Mouse (Mus musculus) heart, postnatal 0 days (tissue): ENCODE measurements around the gene Dmrt2.

ENCODE experiments used
- CTCF ChIP-seq: IDR thresholded peaks from 2 replicates; pipeline ENCODE4 v1.5.1; 2016; ENCODE audit warnings: antibody characterized with exemption, control low read depth, low read depth
- EP300 ChIP-seq: IDR thresholded peaks from 2 replicates; pipeline ENCODE4 v1.6.1; 2016; ENCODE audit warnings: antibody characterized with exemption, low read depth

- TF ChIP-seq CTCF (no peak), EP300 (no peak)
Observed at GRCm38 (mm10) chr19:25654034-25654749, 18.0 kb upstream of the Dmrt2 start.
